8 mouse cellular contexts compared by ENCODE assay signal in the genomic region with DNA sequence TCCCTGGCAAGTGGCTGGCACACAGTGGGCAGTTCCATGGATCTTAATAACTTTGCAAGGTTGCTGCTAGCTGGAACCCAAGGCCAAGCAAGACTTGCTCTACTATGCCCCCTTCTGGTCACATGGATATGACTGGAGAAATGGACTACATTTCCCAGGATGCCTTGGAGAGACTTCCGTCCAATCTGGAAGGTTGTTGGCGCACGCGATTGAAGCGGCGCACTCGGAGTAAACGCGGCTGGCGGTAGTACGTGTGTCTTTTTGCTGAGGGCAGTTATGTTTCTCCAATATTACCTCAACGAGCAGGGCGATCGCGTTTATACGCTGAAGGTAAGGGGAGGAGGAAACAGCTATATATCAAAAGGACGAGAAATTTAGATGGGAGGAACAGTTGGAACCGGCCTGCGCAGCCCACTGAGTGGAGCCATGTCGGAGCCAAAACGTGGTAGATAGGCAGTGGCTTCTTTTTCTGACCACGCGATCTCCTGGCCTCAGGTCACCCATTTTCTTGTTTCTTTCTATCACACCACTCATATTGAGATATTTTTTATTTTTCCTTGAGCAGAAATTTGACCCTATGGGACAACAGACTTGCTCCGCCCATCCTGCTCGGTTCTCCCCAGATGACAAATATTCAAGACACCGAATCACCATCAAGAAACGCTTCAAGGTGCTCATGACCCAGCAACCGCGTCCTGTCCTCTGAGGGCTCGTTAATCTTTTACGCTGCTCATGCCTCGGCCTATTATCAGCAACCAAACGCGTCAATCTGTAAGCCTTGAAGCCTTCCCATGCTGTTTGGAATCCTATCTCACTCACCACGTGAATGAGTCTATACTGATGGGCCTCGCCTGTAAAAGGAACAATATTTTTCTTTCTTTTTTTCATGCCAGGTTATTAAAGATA. TPM values are rescaled to one million over a fixed set of nuclear protein-coding genes. Genes with fewer than 3 reads are reported as not detected.
A peak's percentile ranks its signal among the peaks of the same experiment; 100 is the strongest.
DNase-seq lines count a peak whose midpoint lies in the region; ATAC-seq and TF ChIP-seq lines count a peak whose summit lies in the region.

A gene (plus strand): TSS at position 179 of the 906 bp plus-strand sequence.

- peak within 1 kb of the TSS; percentile 76 for H3K9ac ChIP-seq in lung, embryonic 16.5 days (ENCODE audit: low read length)

- TF ChIP-seq CTCF in cerebellum, adult 2 months (IDR thresholded peaks at IDR 0.05; ENCODE audit: borderline replicate concordance, insufficient read depth, low read depth, low read length), result peak; percentile 85

- peak; percentile 99 for TF ChIP-seq POLR2A in cerebellum, adult 2 months (IDR thresholded peaks at IDR 0.05; ENCODE audit: borderline replicate concordance, insufficient read depth, low read length)

- H3K4me2 ChIP-seq in lung, embryonic 16.5 days (ENCODE audit: low read depth, low read length), result peak within 1 kb of the TSS; percentile 70

- H3K9me3 ChIP-seq in lung, embryonic 16.5 days (ENCODE audit: control insufficient read depth, low read length), result no peaks in the 10 kb centered on the region

- peak; percentile 90 for DNase-seq in MEL-GATA-1-ER (ENCODE audit: extremely low read depth, low read depth)
- DNase-seq in cerebellum, adult 2 months, result peak; percentile 89 to 91
- peak; percentile 95 for DNase-seq in forelimb bud, embryonic 11.5 days (ENCODE audit: low read depth, low spot score)
- DNase-seq in layer of hippocampus, adult 9-10 months (ENCODE audit: low spot score), result peak; percentile 92
- peak; percentile 46 for DNase-seq in ovary, postnatal 10 days (ENCODE audit: low spot score)
- peak; percentile 80 to 89 for DNase-seq in thymus, postnatal 10 days (ENCODE audit: low spot score in 2 of 2)

- no peaks in the 10 kb centered on the region for H3K27me3 ChIP-seq in cerebellum, adult 2 months (ENCODE audit: control insufficient read depth, insufficient read depth, low read length)
- H3K27me3 ChIP-seq in lung, embryonic 16.5 days (ENCODE audit: control insufficient read depth, insufficient read depth, low read depth, low read length), result no peaks in the 10 kb centered on the region

- H3K4me1 ChIP-seq in cerebellum, adult 2 months (ENCODE audit: control insufficient read depth, insufficient read depth, low read length), result no peaks in the 10 kb centered on the region; the same call in 1 of the 2 replicates
- peaks cover 12% of the 10 kb centered on the region for H3K4me1 ChIP-seq in lung, embryonic 16.5 days (replicated peaks; ENCODE audit: control insufficient read depth, insufficient read depth, low read length)

- WGBS in cerebellum, adult 2 months, result under 1% methylated on average over 36 of the region's 36 CpGs
- under 1% methylated on average over 36 of the region's 36 CpGs for WGBS in lung, embryonic 16.5 days

- peak; percentile 62 to 63 for ATAC-seq in hematopoietic stem cell, adult 5-6 weeks (replicated peaks in 1 of 2; ENCODE audit: insufficient read depth in 1 of 2, low FRiP score in 2 of 2, low TSS enrichment in 1 of 2, low read depth in 1 of 2, poor library complexity in 2 of 2, severe bottlenecking in 2 of 2)
- peak; percentile 60 for ATAC-seq in lung, embryonic 16.5 days (ENCODE audit: low read depth)

- H3K36me3 ChIP-seq in lung, embryonic 16.5 days (ENCODE audit: control insufficient read depth, insufficient read depth, low read length), result no peaks in the 10 kb centered on the region

- peak within 1 kb of the TSS; percentile 64 for H3K4me3 ChIP-seq in cerebellum, adult 2 months (replicated peaks; ENCODE audit: insufficient read depth, low read depth, low read length)
- H3K4me3 ChIP-seq in lung, embryonic 16.5 days (ENCODE audit: low read length), result peak within 1 kb of the TSS; percentile 77

- H3K27ac ChIP-seq in cerebellum, adult 2 months (ENCODE audit: insufficient read depth, low read length), result no peak within 1 kb of the TSS
- peak within 1 kb of the TSS; percentile 84 for H3K27ac ChIP-seq in lung, embryonic 16.5 days (ENCODE audit: low read length)

RNA-seq across cellular contexts. Expression of the gene that starts here (rescaled TPM):
- polyA plus RNA-seq in cerebellum, adult 2 months (2012; rRNA removed), result 99.7 and 104 TPM in 2 replicates
- 109 and 165 TPM in 2 replicates for total RNA-seq in hematopoietic stem cell, adult 5-6 weeks (2017)
- 174 and 177 TPM in 2 replicates for polyA plus RNA-seq in lung, embryonic 16.5 days (2015; fragmentation: Nextera tagmentation; extraction: Ambion mirVana)
